Mouse (Mus musculus): ENCODE measurements around the gene Tbx6.

Gene Tbx6

GRCm38 (mm10) chr7:126780971-126781635 lies at the start of gene Tbx6:
TSS of gene Tbx6 (plus strand) at chr7:126781483.
- no peak for DNase-seq (ENCODE audit: inconsistent ontology term)

- no peak for DNase-seq (ENCODE audit: inconsistent ontology term)
Observed at GRCm38 (mm10) chr7:126736122-126736521, 45.2 kb upstream of the Tbx6 start.

- peak; percentile 24 for DNase-seq (ENCODE audit: inconsistent ontology term)
Observed at GRCm38 (mm10) chr7:126739551-126739950, 41.7 kb upstream of the Tbx6 start.

GRCm38 (mm10) chr7:126740132-126740735 lies 41.0 kb upstream of the Tbx6 start:
- peak; percentile 13 for DNase-seq (ENCODE audit: inconsistent ontology term)

- DNase-seq (ENCODE audit: inconsistent ontology term) = no peak
Observed at GRCm38 (mm10) chr7:126740977-126741376, 40.3 kb upstream of the Tbx6 start.

- no peak for DNase-seq (ENCODE audit: inconsistent ontology term)
Observed at GRCm38 (mm10) chr7:126741452-126741851, 39.8 kb upstream of the Tbx6 start.

- DNase-seq (ENCODE audit: inconsistent ontology term) = no peak
Observed at GRCm38 (mm10) chr7:126741964-126742482, 39.3 kb upstream of the Tbx6 start.

GRCm38 (mm10) chr7:126746066-126746465 lies 35.2 kb upstream of the Tbx6 start:
- no peak for DNase-seq (ENCODE audit: inconsistent ontology term)

GRCm38 (mm10) chr7:126746798-126747197 lies 34.5 kb upstream of the Tbx6 start:
- no peak for DNase-seq (ENCODE audit: inconsistent ontology term)

- DNase-seq (ENCODE audit: inconsistent ontology term) = no peak
Observed at GRCm38 (mm10) chr7:126748824-126749223, 32.5 kb upstream of the Tbx6 start.

GRCm38 (mm10) chr7:126749582-126750343 lies 31.5 kb upstream of the Tbx6 start:
- no peak for DNase-seq (ENCODE audit: inconsistent ontology term)

GRCm38 (mm10) chr7:126754866-126755265 lies 26.4 kb upstream of the Tbx6 start:
- DNase-seq (ENCODE audit: inconsistent ontology term) = peak; percentile 67

GRCm38 (mm10) chr7:126758539-126758938 lies 22.7 kb upstream of the Tbx6 start:
- DNase-seq (ENCODE audit: inconsistent ontology term) = no peak

GRCm38 (mm10) chr7:126759050-126759671 lies 22.1 kb upstream of the Tbx6 start, which contains the start of gene Mapk3:
TSS of gene Mapk3 (plus strand) at chr7:126759601.
- DNase-seq (ENCODE audit: inconsistent ontology term) = peak; percentile 91

- DNase-seq (ENCODE audit: inconsistent ontology term) = no peak
Observed at GRCm38 (mm10) chr7:126759672-126760390, 21.5 kb upstream of the Tbx6 start.

GRCm38 (mm10) chr7:126760391-126760802 lies 20.9 kb upstream of the Tbx6 start:
- peak; percentile 94 for DNase-seq (ENCODE audit: inconsistent ontology term)

GRCm38 (mm10) chr7:126760956-126761355 lies 20.3 kb upstream of the Tbx6 start:
- peak; percentile 67 for DNase-seq (ENCODE audit: inconsistent ontology term)

GRCm38 (mm10) chr7:126761529-126762067 lies 19.7 kb upstream of the Tbx6 start:
- DNase-seq (ENCODE audit: inconsistent ontology term) = no peak

GRCm38 (mm10) chr7:126762471-126763008 lies 18.7 kb upstream of the Tbx6 start:
- DNase-seq (ENCODE audit: inconsistent ontology term) = no peak

GRCm38 (mm10) chr7:126765540-126765939 lies 15.7 kb upstream of the Tbx6 start:
- DNase-seq (ENCODE audit: inconsistent ontology term) = no peak

GRCm38 (mm10) chr7:126766201-126766600 lies 15.1 kb upstream of the Tbx6 start, which contains the start of gene Gdpd3:
TSS of gene Gdpd3 (plus strand) at chr7:126766334.
- DNase-seq (ENCODE audit: inconsistent ontology term) = no peak
